Mouse (Mus musculus): ENCODE data around the gene Pknox2.
A peak's percentile ranks its signal among the peaks of the same experiment; 100 is the strongest.

The Pknox2 gene

GRCm38 (mm10) chr9:37101059-37101940, 45.9 kb downstream of the Pknox2 start:
- no peak for DNase-seq (ENCODE audit: low read depth, low spot score)

- no peak for DNase-seq (ENCODE audit: low read depth, low spot score)
Observed at GRCm38 (mm10) chr9:37099595-37099994, 47.6 kb downstream of the Pknox2 start.

GRCm38 (mm10) chr9:37098600-37098999, 48.6 kb downstream of the Pknox2 start:
- no peak for DNase-seq (ENCODE audit: low read depth, low spot score)

GRCm38 (mm10) chr9:37094230-37094990, 52.8 kb downstream of the Pknox2 start:
- no peak for DNase-seq (ENCODE audit: low read depth, low spot score)

GRCm38 (mm10) chr9:37093086-37093485, 54.1 kb downstream of the Pknox2 start:
- DNase-seq (ENCODE audit: low read depth, low spot score), result no peak

- no peak for DNase-seq (ENCODE audit: low read depth, low spot score)
Observed at GRCm38 (mm10) chr9:37089894-37090652, 57.1 kb downstream of the Pknox2 start.

GRCm38 (mm10) chr9:37085370-37085769, 61.8 kb downstream of the Pknox2 start:
- no peak for DNase-seq (ENCODE audit: low read depth, low spot score)

- DNase-seq (ENCODE audit: low read depth, low spot score), result no peak
Observed at GRCm38 (mm10) chr9:37082246-37082645, 65.0 kb downstream of the Pknox2 start.

GRCm38 (mm10) chr9:37080309-37080708, 66.9 kb downstream of the Pknox2 start:
- DNase-seq (ENCODE audit: low read depth, low spot score), result no peak

- no peak for DNase-seq (ENCODE audit: low read depth, low spot score)
Observed at GRCm38 (mm10) chr9:37077063-37077418, 70.2 kb downstream of the Pknox2 start.

GRCm38 (mm10) chr9:37076386-37077062, 70.7 kb downstream of the Pknox2 start:
- DNase-seq (ENCODE audit: low read depth, low spot score), result no peak

- DNase-seq (ENCODE audit: low read depth, low spot score), result no peak
Observed at GRCm38 (mm10) chr9:37075903-37076302, 71.3 kb downstream of the Pknox2 start.

GRCm38 (mm10) chr9:37069391-37070312, 77.6 kb downstream of the Pknox2 start:
- DNase-seq (ENCODE audit: low read depth, low spot score), result no peak

GRCm38 (mm10) chr9:37067473-37067830, 79.8 kb downstream of the Pknox2 start:
- no peak for DNase-seq (ENCODE audit: low read depth, low spot score)

- no peak for DNase-seq (ENCODE audit: low read depth, low spot score)
Observed at GRCm38 (mm10) chr9:37066732-37067472, 80.3 kb downstream of the Pknox2 start.

GRCm38 (mm10) chr9:37061627-37062026, 85.6 kb downstream of the Pknox2 start:
- no peak for DNase-seq (ENCODE audit: low read depth, low spot score)

GRCm38 (mm10) chr9:37054703-37055102, 92.5 kb downstream of the Pknox2 start:
- DNase-seq (ENCODE audit: low read depth, low spot score), result no peak

- no peak for DNase-seq (ENCODE audit: low read depth, low spot score)
Observed at GRCm38 (mm10) chr9:37053601-37054512, 93.3 kb downstream of the Pknox2 start.

- peak; percentile 8 for DNase-seq (ENCODE audit: low read depth, low spot score)
Observed at GRCm38 (mm10) chr9:37053041-37053440, 94.2 kb downstream of the Pknox2 start.
